Mouse (Mus musculus): ENCODE results near the gene March11. TPM values are rescaled to one million over a fixed set of nuclear protein-coding genes. Genes with fewer than 3 reads are reported as not detected.

The March11 gene
- total and polyA plus RNA-seq, 3 experiments, result not detected

DNA sequence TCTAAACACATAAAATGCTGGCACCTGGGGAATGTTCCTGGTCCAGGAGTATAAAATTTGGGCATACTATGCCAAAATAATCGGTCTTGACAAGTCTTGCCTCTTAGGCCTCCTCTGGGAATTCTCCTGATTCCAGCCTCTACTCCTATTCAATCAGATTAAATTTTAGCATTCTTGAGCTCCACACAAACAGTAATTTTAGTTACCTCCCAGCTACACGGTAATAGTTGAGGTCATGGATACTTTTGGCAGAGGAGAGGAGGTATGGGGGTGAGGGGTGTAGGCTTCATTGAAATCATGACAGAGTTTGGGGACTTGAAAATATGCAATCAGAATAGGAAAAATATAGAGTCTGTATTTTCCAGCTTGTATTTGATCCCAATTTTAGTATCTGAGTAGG is 121.7 kb downstream of the March11 start:
- no peak overlapping the region for H3K27ac ChIP-seq (ENCODE audit: control insufficient read depth, low read depth, low read length)
- H3K36me3 ChIP-seq (ENCODE audit: control insufficient read depth in 1 of 2, insufficient read depth in 2 of 2, low read length in 2 of 2), result no peaks in the 10 kb centered on the region
- DNase-seq (ENCODE audit: low read depth, low spot score), result no peak
- H3K27me3 ChIP-seq (ENCODE audit: control insufficient read depth in 1 of 2, insufficient read depth in 2 of 2, low read length in 2 of 2), result no peaks in the 10 kb centered on the region
- H3K79me2 ChIP-seq (ENCODE audit: control insufficient read depth, insufficient read depth, low read length, poor library complexity), result no peaks in the 10 kb centered on the region
- TF ChIP-seq EP300 (IDR thresholded peaks at IDR 0.05; ENCODE audit: low read depth in 1 of 2, low read length in 2 of 2) (no peak), MAZ (IDR thresholded peaks at IDR 0.05; ENCODE audit: low read depth, low read length) (no peak)
- H3K9ac ChIP-seq (ENCODE audit: control insufficient read depth, low read depth, low read length, poor library complexity, severe bottlenecking), result no peak overlapping the region
- no peaks in the 10 kb centered on the region for H3K9me3 ChIP-seq (replicated peaks; ENCODE audit: insufficient read depth, low read length)
- H3K4me1 ChIP-seq (ENCODE audit: control insufficient read depth in 1 of 2, insufficient read depth in 2 of 2, low read length in 2 of 2), result no peaks in the 10 kb centered on the region
- no peak overlapping the region for H3K4me3 ChIP-seq (ENCODE audit: control insufficient read depth in 1 of 2, insufficient read depth in 1 of 2, low read depth in 2 of 2, low read length in 2 of 2)

DNA sequence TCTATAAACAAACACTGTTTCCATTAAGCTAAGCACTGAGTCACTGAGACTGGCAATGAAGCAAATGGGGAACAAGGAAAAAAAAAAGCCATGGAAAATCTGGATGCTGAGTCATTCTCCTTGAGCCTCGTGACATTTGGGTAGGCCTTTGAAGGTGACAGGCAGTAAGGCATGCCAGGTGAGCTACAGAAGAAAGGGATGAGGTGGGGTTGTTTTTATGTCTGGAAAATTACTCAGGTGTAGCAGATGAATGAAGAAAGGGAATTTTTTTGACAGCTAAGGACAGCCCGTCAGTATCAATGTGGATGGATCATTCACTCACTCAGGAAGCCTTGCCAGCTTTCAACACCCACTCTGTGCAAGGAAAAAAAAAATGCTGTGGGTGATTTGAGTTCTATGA is 123.8 kb downstream of the March11 start:
- Histone ChIP-seq H3K9me3 (replicated peaks; ENCODE audit: insufficient read depth, low read length) (no peaks in the 10 kb centered on the region), H3K9ac (ENCODE audit: control insufficient read depth, low read depth, low read length, poor library complexity, severe bottlenecking) (no peak overlapping the region), H3K4me1 (ENCODE audit: control insufficient read depth in 1 of 2, insufficient read depth in 2 of 2, low read length in 2 of 2) (no peaks in the 10 kb centered on the region), H3K4me3 (ENCODE audit: control insufficient read depth in 1 of 2, insufficient read depth in 1 of 2, low read depth in 2 of 2, low read length in 2 of 2) (no peak overlapping the region), H3K79me2 (ENCODE audit: control insufficient read depth, insufficient read depth, low read length, poor library complexity) (no peaks in the 10 kb centered on the region), H3K27ac (ENCODE audit: control insufficient read depth, low read depth, low read length) (no peak overlapping the region), H3K36me3 (ENCODE audit: control insufficient read depth in 1 of 2, insufficient read depth in 2 of 2, low read length in 2 of 2) (no peaks in the 10 kb centered on the region), H3K27me3 (ENCODE audit: control insufficient read depth in 1 of 2, insufficient read depth in 2 of 2, low read length in 2 of 2) (no peaks in the 10 kb centered on the region)
- TF ChIP-seq USF2 (IDR thresholded peaks at IDR 0.05; ENCODE audit: borderline replicate concordance in 1 of 2, insufficient read depth in 1 of 2, low read depth in 1 of 2, low read length in 2 of 2), result no peak
- TF ChIP-seq ZC3H11A (IDR thresholded peaks at IDR 0.05; ENCODE audit: low read depth, low read length), result no peak
- no peak for TF ChIP-seq ZMIZ1 (IDR thresholded peaks at IDR 0.05; ENCODE audit: low read depth, low read length)
- TF ChIP-seq TAL1 (IDR thresholded peaks at IDR 0.05; ENCODE audit: low read length), result no peak
- no peak for TF ChIP-seq SIN3A (IDR thresholded peaks at IDR 0.05; ENCODE audit: low read length)
- TF ChIP-seq MXI1 (IDR thresholded peaks at IDR 0.05; ENCODE audit: low read depth, low read length), result no peak
- TF ChIP-seq RAD21 (IDR thresholded peaks at IDR 0.05; ENCODE audit: low read depth, low read length), result no peak
- TF ChIP-seq KAT2A (conservative IDR thresholded peaks at IDR 0.05; ENCODE audit: low read depth, low read length), result no peak
- no peak for TF ChIP-seq POLR2AphosphoS2 (IDR thresholded peaks at IDR 0.05; ENCODE audit: low read length)
- no peak for TF ChIP-seq POLR2A (IDR thresholded peaks at IDR 0.05; ENCODE audit: control insufficient read depth in 1 of 2, insufficient read depth in 1 of 2, low read depth in 1 of 2, low read length in 2 of 2, poor library complexity in 1 of 2)
- TF ChIP-seq MYC (IDR thresholded peaks at IDR 0.05; ENCODE audit: low read depth, low read length), result no peak
- TF ChIP-seq GATA1 (IDR thresholded peaks at IDR 0.05; ENCODE audit: low read depth, low read length), result no peak
- no peak for TF ChIP-seq HCFC1 (IDR thresholded peaks at IDR 0.05; ENCODE audit: low read depth, low read length)
- no peak for TF ChIP-seq TCF12 (IDR thresholded peaks at IDR 0.05; ENCODE audit: low read depth, low read length)
- no peak for TF ChIP-seq TBP (IDR thresholded peaks at IDR 0.05; ENCODE audit: low read depth, low read length)
- TF ChIP-seq GABPA (IDR thresholded peaks at IDR 0.05; ENCODE audit: low read depth, low read length), result no peak
- TF ChIP-seq EP300 (IDR thresholded peaks at IDR 0.05; ENCODE audit: low read depth in 1 of 2, low read length in 2 of 2), result no peak
- DNase-seq (ENCODE audit: low read depth, low spot score), result no peak
